Mouse (Mus musculus) thymus, adult 18-20 months (tissue): ENCODE data around the gene Gm7138.
"Not testable (repeated sequence)": the region's sequence is repeated elsewhere in the genome, so short reads cannot be mapped to it uniquely, and the experiment has no call there.

ENCODE experiments used
- DNase-seq, 2 experiments: peaks; one replicate each; pipeline ENCODE4 v3.0.0; 2022; ENCODE audit warnings: mixed read lengths in 2 of 2

Gm7138 gene

GRCm38 (mm10) chr10:77776844-77777243 lies at the start of gene Gm7138:
Gene Gm7138, minus strand, starts transcription at chr10:77776944.
- not testable (repeated sequence) for DNase-seq

GRCm38 (mm10) chr10:77819203-77819602 lies 42.5 kb upstream of the Gm7138 start:
- DNase-seq, result no peak

DNA sequence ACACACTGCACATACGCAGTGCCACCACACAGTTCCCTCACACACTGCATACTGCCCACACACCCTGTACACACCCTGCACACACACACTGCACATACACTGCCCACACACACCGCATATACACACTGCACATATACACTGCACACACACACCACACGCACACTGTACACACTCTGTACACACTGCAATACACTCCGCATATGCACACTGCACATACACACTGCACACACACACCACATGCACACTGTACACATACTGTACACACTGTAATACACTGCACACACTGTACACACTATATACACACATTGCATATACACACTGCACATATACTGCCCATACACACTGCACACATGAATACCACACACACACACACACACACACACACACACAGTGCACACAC lies 41.8 kb upstream of the Gm7138 start:
- no peak for DNase-seq

DNA sequence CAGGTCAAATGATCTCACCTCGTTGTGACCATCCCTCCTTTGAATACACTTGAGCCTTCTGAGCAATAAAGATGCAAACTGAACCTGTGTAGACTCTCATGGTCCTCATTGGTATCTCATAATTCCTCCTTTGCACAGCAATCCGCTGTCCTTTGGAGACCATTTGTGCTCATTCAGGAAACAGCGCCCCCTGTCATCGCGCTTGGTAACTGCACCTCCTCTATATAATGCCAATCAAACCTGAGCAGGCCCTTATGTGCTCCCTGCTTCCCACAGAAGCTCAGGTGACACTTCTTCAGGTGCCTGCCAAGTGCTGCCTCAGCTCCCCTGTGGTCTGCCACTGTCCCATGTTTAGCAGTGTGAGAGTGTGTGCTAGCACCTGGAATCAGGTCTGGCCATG lies 38.8 kb upstream of the Gm7138 start:
- DNase-seq, result no peak

DNA sequence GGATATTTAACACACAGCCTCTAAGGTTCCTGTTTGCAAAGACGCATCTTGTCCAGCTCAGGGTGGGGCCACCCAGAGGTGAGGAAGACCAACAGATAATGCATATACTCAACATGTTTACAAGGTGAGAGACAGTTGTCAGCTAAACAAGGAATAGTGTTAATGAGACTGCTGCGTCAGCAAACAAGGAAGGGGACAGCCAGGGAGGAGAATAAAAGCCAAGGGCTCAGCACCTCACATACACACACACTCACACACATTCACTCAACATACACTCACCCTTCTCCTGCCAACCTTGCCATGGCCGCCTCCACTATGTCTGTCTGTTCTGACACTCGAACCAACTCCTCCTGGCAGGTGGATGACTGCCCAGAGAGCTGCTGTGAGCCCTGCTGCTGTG lies 37.6 kb upstream of the Gm7138 start, which contains the start of gene Gm2696:
Gm2696 (plus strand) TSS at position 301 of the 400 bp plus-strand sequence.
- DNase-seq, result no peak

GRCm38 (mm10) chr10:77811743-77812142 lies 35.0 kb upstream of the Gm7138 start, which contains the start of gene Gm9507:
Gene Gm9507, minus strand, starts transcription at chr10:77811843.
- DNase-seq, result no peak

DNA sequence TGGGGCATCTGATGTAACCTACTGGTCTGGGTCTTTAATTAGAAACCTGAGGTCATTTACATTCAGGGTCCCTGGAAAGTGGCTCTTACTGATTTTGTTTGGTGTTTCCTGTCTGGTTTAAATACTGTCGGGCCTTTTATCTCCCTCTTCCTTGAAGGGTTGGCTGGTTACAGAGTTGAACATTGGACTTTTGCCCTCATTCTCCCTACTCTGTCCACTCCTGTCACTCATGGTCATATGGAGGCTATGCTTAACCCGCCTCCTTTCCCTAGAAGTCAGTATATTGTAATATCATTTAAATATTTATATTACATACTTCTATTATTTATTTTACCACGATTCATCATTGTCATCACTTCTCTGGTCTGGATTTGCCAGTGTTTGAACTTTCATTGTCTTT lies 27.4 kb upstream of the Gm7138 start:
- no peak for DNase-seq

- no peak for DNase-seq
Observed at GRCm38 (mm10) chr10:77798921-77799508, 22.3 kb upstream of the Gm7138 start, which contains the start of gene Gm19668. Gene Gm19668, minus strand, starts transcription at chr10:77799133.

DNA sequence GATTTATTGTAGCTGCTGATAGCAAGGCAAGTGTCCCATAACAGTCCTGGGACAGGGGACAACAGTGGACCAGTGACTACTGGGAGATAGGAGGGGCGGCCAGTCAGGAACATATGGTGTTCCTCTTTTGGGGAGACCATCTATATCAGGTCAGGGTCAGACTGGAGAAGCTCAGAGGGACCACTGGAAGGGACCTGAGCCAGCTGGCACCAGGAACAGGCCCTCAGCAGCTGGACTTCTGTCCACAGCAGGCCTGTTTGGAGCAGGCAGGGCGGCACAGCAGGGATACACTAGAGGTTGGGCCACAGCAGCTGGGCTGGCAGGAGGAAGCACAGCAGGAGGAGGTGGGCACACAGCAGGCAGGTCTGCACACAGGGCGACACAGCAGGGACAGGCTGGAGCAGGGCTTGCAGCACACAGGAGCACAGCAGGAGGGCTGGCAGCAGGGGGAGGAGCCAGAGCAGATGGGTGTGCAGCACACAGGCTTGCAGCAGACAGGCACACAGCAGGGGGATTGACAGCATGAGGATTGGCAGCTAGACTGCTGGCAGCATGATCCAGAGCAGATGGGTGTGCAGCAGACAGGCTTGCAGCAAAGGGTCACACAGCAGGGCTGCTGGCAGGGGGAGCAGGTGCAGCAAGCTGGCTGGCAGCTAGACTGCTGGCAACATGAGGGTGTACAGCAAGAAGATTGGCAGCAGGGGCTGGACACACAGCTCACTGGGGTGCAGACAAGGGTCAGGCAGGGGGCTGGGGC lies 21.6 kb upstream of the Gm7138 start:
- not testable (repeated sequence) for DNase-seq

DNA sequence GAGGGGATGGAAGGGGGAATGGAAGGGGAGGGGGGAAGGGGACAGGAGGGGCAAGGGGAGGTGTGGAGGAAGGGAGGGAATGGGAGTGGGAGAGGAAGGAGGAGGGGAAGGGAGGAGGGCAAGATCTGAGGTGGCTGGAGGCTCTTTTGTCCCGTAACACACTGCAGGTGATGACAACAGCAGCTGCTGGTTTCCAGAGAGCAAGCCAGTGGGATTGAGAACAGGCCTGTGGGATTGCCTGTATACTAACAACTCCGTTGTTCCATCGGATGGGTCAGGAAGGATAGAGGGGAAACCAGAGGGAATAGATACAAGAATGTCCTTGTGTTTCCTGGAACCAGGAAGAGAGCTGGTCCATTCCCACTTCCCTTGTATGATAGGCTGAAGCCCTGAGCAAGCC lies 20.9 kb upstream of the Gm7138 start:
- DNase-seq, result no peak

DNA sequence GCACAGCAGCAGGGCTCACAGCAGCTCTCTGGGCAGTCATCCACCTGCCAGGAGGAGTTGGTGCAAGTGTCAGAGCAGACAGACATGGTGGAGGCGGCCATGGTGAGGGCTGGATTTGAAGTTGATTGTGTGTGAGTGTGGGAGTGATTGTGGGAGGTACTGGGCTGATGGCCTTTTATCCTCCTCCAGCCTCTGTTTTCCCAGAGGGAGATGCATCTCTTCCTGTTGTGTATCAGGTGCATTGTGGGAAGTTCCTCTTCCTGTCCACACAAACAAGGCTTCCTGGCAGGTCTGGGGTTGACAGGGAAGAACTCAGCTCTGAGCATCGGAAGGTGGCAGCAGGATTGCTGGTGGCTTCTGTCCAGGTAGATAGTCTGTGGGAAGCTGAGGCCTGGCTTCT lies 18.2 kb upstream of the Gm7138 start, which contains the start of gene Gm9639:
Gm9639 (minus strand) TSS at position 101 of the 400 bp plus-strand sequence.
- no peak for DNase-seq

- DNase-seq, result no peak
Observed at GRCm38 (mm10) chr10:77788621-77789020, 11.9 kb upstream of the Gm7138 start.

GRCm38 (mm10) chr10:77787876-77788275 lies 11.1 kb upstream of the Gm7138 start, which contains the start of gene Gm7137:
Gene Gm7137, minus strand, starts transcription at chr10:77788200.
- not testable (repeated sequence) for DNase-seq

DNA sequence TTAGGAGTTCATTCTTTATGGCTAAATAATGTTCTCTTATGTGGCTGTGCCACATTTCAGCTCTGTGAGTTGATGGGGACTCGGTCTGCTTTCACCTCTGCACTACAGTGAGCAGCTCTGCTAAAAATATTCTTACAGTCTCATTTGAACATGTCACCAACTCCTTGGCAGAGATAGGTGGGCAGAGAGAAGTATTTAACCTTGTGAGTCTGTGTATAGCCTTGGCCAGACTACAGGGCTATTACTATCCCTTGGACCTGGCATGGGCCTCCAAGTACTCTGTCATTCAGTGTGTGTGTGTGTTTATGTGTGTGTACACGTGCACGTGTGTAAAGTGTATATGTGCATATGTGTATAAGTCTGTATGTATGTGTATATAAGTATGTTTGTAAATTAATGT lies 6.7 kb upstream of the Gm7138 start:
- not testable (repeated sequence) for DNase-seq

DNA sequence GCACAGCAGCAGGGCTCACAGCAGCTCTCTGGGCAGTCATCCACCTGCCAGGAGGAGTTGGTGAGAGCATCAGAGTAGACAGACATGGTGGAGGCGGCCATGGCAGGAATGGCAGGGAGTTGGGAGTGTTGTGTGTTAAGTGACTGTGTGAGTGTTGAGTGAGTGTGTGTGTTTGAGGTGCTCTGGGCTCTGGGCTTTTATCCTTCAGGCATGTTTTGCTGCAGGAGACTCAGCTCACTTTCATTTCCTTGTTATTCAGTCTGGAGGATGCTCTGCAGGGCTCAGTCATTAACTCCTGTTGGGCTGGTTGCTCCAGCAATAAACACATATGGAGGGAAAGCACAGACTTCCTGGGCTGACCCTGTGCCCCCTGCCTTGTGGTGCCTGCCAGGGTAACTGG lies 5.7 kb upstream of the Gm7138 start, which contains the start of gene Gm3250:
Gm3250 (minus strand) TSS at position 101 of the 400 bp plus-strand sequence.
- DNase-seq, result not testable (repeated sequence)

DNA sequence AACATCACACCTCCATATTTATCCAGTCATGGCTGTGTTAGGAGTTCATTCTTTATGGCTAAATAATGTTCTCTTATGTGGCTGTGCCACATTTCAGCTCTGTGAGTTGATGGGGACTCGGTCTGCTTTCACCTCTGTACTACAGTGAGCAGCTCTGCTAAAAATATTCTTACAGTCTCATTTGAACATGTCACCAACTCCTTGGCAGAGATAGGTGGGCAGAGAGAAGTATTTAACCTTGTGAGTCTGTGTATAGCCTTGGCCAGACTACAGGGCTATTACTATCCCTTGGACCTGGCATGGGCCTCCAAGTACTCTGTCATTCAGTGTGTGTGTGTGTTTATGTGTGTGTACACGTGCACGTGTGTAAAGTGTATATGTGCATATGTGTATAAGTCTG lies 4.6 kb downstream of the Gm7138 start:
- not testable (repeated sequence) for DNase-seq

DNA sequence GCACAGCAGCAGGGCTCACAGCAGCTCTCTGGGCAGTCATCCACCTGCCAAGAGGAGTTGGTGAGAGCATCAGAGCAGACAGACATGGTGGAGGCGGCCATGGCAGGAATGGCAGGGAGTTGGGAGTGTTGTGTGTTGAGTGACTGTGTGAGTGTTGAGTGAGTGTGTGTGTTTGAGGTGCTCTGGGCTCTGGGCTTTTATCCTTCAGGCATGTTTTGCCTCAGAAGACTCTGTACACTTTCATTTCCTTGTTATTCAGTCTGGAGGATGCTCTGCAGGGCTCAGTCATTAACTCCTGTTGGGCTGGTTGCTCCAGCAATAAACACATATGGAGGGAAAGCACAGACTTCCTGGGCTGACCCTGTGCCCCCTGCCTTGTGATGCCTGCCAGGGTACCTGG lies 5.5 kb downstream of the Gm7138 start, which contains the start of gene Gm3238:
Gm3238 (minus strand) TSS at position 101 of the 400 bp plus-strand sequence.
- not testable (repeated sequence) for DNase-seq

DNA sequence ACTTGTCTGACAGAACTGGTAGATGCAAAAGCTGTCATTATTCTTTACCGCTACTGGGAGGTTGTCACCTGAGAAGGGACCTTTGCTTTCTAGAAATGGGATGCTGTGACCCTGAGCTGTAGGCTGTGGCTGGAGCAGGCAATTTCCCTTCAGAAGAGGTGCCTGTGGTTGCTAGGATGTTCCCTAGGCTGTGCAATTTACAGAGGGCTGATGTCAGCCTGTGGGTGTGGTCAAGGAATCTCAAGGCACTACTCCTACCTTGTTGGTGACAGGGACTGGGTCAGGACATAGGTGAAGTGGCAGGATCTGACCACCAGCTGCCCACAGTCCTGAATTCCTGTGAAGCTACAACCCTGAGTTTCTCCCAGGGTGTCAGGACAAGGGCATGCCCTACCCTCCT lies 7.0 kb downstream of the Gm7138 start:
- no peak for DNase-seq

- not testable (repeated sequence) for DNase-seq
Observed at GRCm38 (mm10) chr10:77759582-77759981, 17.2 kb downstream of the Gm7138 start, which contains the start of gene Gm3233. Gene Gm3233, minus strand, starts transcription at chr10:77759682.

GRCm38 (mm10) chr10:77753448-77753847 lies 23.3 kb downstream of the Gm7138 start:
- no peak for DNase-seq

DNA sequence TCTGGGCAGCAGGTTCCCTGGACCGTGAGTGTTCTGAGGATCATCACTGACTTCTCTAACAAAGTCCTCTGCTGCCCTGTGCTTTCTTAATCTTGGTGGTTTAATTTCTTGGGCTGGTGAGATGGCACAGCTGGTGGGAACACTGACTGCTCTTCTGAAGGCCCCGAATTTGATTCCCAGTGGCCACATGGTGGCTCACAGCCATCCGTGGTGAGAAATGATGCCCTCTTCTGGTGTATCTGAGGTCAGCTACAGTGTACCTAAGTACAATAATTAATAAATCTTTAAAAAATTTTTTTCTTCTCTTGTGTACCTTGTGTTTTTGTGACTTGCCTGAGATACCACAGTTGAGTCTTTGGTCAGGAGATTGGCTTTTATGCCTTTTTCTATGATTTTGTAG lies 24.4 kb downstream of the Gm7138 start:
- not testable (repeated sequence) for DNase-seq

GRCm38 (mm10) chr10:77751254-77751653 lies 25.5 kb downstream of the Gm7138 start, which contains the start of gene Gm9736:
Gene Gm9736, minus strand, starts transcription at chr10:77751354.
- DNase-seq, result not testable (repeated sequence)

- DNase-seq, result not testable (repeated sequence)
Observed at GRCm38 (mm10) chr10:77750686-77751085, 26.1 kb downstream of the Gm7138 start.
